Mouse (Mus musculus) hindbrain, embryonic 14.5 days (tissue): ENCODE measurements around the gene Catsperz. TPM values are rescaled to one million over a fixed set of nuclear protein-coding genes. Genes with fewer than 3 reads are reported as not detected.
A peak's percentile ranks its signal among the peaks of the same experiment; 100 is the strongest.

ENCODE experiments used
- ATAC-seq: fragments of 200-750 bp; cut with Nextera tagmentation; 2 replicates; pipeline ENCODE4 v1.8.0; 2017; ENCODE audit warnings: moderate number of reproducible peaks, mild to moderate bottlenecking, moderate TSS enrichment, moderate library complexity; ENCODE audit not compliant: low FRiP score
- DNase-seq: peaks from one replicate; pipeline ENCODE4 v3.0.0-alpha.2; 2015; ENCODE audit warnings: low spot score
- H3K27ac ChIP-seq: fragments of 300-500 bp; sonication (generic); 2 replicates; pipeline ENCODE4 v1.5.1; 2014; ENCODE audit warnings: mild to moderate bottlenecking, moderate library complexity
- H3K27me3 ChIP-seq: fragments of 300-500 bp; sonication (generic); 2 replicates; pipeline ENCODE4 v1.6.1; 2014; ENCODE audit warnings: mild to moderate bottlenecking, low read length, mixed read lengths; ENCODE audit not compliant: control insufficient read depth, insufficient read depth
- H3K36me3 ChIP-seq: fragments of 300-500 bp; sonication (generic); replicated peaks from 2 replicates; pipeline ENCODE4 v1.6.1; 2014; ENCODE audit not compliant: control insufficient read depth, insufficient read depth
- H3K4me1 ChIP-seq: fragments of 300-500 bp; sonication (generic); replicated peaks from 2 replicates; pipeline ENCODE4 v1.6.1; 2014; ENCODE audit warnings: antibody characterized with exemption, low read length, mixed read lengths; ENCODE audit not compliant: control insufficient read depth, insufficient read depth
- H3K4me2 ChIP-seq: fragments of 300-500 bp; sonication (generic); replicated peaks from 2 replicates; pipeline ENCODE4 v1.6.1; 2014; ENCODE audit warnings: mild to moderate bottlenecking, moderate library complexity
- H3K4me3 ChIP-seq: fragments of 300-500 bp; sonication (generic); replicated peaks from 2 replicates; pipeline ENCODE4 v1.5.1; 2014; ENCODE audit warnings: mild to moderate bottlenecking, low read length
- H3K9ac ChIP-seq: fragments of 300-500 bp; sonication (generic); 2 replicates; pipeline ENCODE4 v1.6.1; 2014
- H3K9me3 ChIP-seq: fragments of 300-500 bp; sonication (generic); 2 replicates; pipeline ENCODE4 v1.6.1; 2016; ENCODE audit warnings: low read length; ENCODE audit not compliant: control insufficient read depth
- WGBS: fragments of 180-500 bp; shearing (Covaris S2); extraction: QIAGEN DNeasy Blood & Tissue Kit; methylation state at CpG from one replicate; pipeline ENCODE4 v1.1.7; 2014; 5-methylcytosine and 5-hydroxymethylcytosine counted together
- polyA plus RNA-seq: library from polyadenylated mRNA; unstranded; fragments of >200 nt; fragmentation: Nextera tagmentation; extraction: Ambion mirVana; gene quantifications from 2 replicates; pipeline ENCODE4 v1.2.1, GENCODE M21; 2014

The Catsperz gene
- 1.7 and 2.3 TPM in 2 replicates for polyA plus RNA-seq

DNA sequence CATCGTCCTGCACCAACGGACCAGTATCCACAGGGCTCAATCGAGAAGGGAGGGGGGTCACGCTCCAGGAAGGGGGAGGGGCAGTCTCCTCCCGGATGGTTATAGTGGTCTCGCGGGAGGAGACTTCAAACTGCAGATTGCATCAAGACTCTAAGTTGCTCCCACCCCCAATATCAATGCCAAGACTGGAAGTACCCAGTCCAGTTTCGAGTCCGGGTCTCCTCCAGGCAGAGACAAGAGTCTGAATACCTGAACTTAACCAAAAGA lies at the start of gene Catsperz:
TSS of gene Catsperz (minus strand) at position 74 of the 267 bp plus-strand sequence.
- DNase-seq = no peak
- H3K4me2 ChIP-seq = peak within 1 kb of the TSS; percentile 20
- H3K27me3 ChIP-seq = peaks cover 75% of the 10 kb centered on the region
- ATAC-seq = no peak
- WGBS = 4% methylated on average over 9 of the region's 9 CpGs
- no peak within 1 kb of the TSS for H3K9ac ChIP-seq
- H3K27ac ChIP-seq = no peak within 1 kb of the TSS
- H3K36me3 ChIP-seq = no peaks in the 10 kb centered on the region
- H3K4me3 ChIP-seq = peak within 1 kb of the TSS; percentile 12
- peaks cover 18% of the 10 kb centered on the region for H3K4me1 ChIP-seq
- no peaks in the 10 kb centered on the region for H3K9me3 ChIP-seq

DNA sequence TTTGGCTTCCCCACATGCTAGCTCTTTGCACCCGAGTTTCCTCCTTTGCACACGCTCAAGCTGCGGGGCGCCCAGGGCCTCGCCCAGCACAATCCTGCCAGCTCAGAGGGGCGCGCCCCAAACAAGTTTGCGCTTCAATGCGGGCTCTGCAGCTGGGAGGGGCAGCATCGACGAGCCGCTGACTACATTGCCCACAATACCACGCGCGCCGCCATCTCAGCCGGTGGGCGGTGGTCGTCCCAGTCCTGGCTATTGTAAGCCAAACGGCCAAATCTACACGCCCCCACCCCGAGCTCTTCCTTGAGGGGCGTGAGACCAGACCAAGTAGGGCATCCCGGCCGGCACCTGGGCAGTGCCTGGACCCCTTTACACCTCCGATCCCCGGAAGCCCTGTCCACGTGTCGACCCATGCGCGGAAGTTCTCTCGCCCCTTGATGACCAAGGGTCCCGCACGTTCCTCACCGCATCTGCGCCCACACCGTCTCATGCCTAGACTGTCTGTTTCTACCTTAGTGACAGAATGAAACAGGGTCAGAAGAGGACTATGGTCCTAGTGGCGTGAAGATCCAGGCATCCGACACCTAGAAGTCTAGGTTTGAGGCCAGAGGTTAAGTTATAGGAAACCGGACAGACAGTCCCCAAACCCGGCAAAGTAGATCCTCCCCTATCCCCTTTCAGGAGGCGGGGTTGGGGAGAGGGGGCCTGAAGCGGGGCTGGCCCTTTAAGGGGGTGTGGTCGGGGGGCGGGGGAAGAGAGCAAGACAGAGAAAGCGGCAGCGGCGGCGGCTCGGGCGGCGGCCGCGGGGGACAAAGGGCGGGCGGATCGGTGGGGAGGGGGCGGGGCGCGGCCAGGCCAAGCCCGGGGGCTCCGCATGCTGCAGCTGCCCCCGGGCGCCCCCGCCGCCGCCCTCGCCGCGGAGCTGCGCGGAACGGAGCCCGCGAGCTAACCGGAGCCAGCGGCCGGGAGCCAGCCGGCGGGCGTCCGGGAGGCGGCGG lies 49.3 kb upstream of the Catsperz start, which contains the start of gene Ppp1r14b:
TSS of gene Ppp1r14b (plus strand) at position 758 of the 995 bp plus-strand sequence.
- Histone ChIP-seq H3K9me3 (no peaks in the 10 kb centered on the region), H3K4me2 (peak within 1 kb of the TSS; percentile 81), H3K9ac (peak within 1 kb of the TSS; percentile 80), H3K4me3 (peak within 1 kb of the TSS; percentile 66), H3K4me1 (peaks cover 30% of the 10 kb centered on the region), H3K27me3 (peaks cover 11% of the 10 kb centered on the region), H3K27ac (peak within 1 kb of the TSS; percentile 95), H3K36me3 (peaks cover 22% of the 10 kb centered on the region)
- ATAC-seq (peak; percentile 61), DNase-seq (peak; percentile 79)
- under 1% methylated on average over 75 of the region's 84 CpGs for WGBS

DNA sequence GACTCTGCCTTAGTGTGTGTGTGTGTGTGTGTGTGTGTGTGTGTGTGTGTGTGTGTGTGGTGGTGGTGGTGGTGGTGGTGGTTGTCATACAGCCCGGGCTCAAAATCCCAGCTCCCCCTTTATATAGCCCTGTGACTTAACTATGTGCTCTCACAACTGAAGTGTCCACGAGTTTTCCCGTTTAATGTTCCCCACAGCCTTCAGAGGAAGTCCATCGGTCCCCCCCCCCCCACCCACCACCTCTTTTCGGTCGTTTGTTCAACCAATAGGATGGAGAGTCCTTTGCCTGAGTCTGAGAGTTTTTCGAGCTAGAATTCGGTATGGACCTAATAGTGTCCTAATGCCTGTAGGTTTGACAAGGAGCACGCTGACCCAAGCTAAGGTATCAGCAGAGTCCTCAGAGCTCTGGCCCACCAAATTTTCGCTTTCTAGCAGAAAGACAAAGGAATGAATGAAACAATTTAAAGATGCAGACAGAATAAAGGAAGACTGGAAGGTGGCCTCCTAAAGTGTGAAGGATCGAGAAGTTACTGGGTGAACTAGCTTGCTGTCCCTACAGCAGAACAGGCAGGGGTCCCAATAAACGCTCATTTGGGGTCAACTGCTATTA lies 48.5 kb upstream of the Catsperz start:
- no peak for ATAC-seq
- Histone ChIP-seq H3K9me3 (no peaks in the 10 kb centered on the region), H3K4me1 (peaks cover 22% of the 10 kb centered on the region), H3K27ac (0 out of 2 replicates have a peak overlapping the region, but pooled peaks have one; percentile 95), H3K36me3 (peaks cover 21% of the 10 kb centered on the region), H3K4me3 (peak overlapping the region; percentile 66), H3K4me2 (peak overlapping the region; percentile 81), H3K9ac (peak overlapping the region; percentile 80), H3K27me3 (peaks cover 20% of the 10 kb centered on the region)
- 35% methylated on average over 12 of the region's 12 CpGs for WGBS
- no peak for DNase-seq

DNA sequence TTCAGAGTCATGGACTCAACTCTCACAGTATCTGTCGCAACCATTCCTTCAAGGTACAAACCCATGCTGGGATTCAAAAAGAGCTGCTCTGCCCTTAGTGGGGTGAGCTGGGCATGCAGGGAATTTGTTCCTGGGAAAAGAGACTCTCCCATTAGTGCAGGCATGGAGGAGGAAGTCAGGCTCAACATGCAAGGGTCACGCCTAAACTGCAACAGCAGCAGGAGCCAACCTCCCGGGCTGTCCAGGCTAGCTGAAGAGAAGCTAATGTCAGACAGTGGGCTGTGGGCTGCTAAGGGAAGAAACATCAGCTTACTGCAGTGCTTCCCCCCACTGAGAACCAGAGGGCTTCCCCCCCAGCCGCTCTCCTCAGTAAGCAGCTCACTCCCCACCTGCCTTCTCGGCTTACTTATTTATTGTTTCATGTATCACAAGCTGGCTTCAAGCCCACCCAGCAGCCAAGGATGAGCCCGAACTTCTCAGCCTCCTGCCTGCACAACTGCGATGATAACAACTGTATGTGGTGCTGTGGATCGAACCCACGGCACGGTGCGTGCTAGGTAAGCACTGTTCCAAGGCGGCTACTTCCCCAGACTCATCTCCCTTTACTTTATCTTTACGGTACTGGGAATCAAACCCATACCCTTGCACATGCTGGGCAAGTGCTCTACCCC lies 47.2 kb upstream of the Catsperz start:
- 80% methylated on average over 13 of the region's 13 CpGs for WGBS
- Histone ChIP-seq H3K4me1 (peaks cover 17% of the 10 kb centered on the region), H3K36me3 (peaks cover 8% of the 10 kb centered on the region), H3K27ac (no peak overlapping the region), H3K27me3 (peaks cover 23% of the 10 kb centered on the region), H3K4me2 (no peak overlapping the region), H3K9ac (no peak overlapping the region), H3K9me3 (no peaks in the 10 kb centered on the region), H3K4me3 (no peak overlapping the region)
- ATAC-seq (no peak), DNase-seq (no peak)

DNA sequence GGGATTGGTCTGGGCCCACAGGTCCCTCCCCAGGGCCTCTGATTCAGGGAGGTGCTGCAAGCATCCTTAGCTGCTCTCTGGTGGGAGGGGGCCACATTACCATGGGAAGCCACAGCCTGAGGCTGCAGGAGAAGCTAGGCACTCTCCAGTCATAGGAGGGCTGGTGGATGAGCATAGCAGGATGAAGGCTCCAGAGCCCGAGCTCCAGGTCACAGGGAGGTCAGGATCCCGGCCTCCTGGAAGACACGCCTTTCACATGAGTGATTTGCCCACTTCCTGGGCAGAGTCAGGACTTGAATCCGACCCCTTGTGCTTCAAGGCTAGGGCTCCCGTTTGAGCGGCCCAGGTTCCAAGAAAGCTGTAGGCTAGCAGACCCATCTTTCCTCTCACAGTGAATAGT lies 46.5 kb upstream of the Catsperz start:
- Histone ChIP-seq H3K27me3 (peaks cover 23% of the 10 kb centered on the region), H3K9me3 (no peaks in the 10 kb centered on the region), H3K4me1 (peaks cover 13% of the 10 kb centered on the region), H3K27ac (no peak overlapping the region), H3K36me3 (peaks cover 2% of the 10 kb centered on the region; the same call in 1 of the 2 replicates), H3K4me2 (no peak overlapping the region), H3K9ac (no peak overlapping the region), H3K4me3 (no peak overlapping the region)
- no peak for ATAC-seq
- WGBS = 46% methylated on average over 6 of the region's 6 CpGs
- no peak for DNase-seq

DNA sequence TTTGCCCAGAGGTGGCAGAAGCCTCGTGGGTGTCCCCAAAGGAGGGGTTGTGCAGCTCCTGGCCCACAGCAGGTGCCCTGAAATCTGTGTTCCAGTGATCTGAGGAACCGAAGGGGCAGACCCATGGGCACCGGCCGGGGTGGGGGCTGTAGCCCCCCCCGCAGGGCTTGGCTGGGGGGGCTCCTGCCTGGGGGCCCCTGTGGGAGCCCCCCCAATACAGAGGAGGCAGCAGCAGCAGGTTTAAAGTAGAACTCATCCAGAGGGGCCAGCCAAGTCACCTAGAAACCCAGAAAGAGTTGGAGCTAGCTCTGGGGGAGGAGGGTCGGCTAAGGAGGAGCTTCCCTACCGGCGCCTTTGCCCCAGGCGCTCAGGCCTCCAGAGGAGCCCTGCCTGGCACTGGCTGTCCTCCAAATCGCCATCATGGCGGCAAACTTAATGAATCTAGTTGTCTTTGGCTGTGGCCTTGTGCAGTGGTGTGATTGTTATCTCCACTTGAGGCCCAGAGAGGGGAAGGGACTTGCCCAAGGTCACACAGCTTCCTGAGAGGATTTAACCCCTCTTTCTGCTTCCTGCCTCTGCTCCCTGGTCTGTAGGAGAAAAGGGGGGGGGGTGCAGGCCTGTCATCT lies 45.4 kb upstream of the Catsperz start:
- Histone ChIP-seq H3K4me2 (peak overlapping the region; percentile 47; the same call in 1 of the 2 replicates), H3K4me3 (no peak overlapping the region), H3K27ac (no peak overlapping the region), H3K9ac (peak overlapping the region; percentile 20; the same call in 1 of the 2 replicates), H3K27me3 (peaks cover 23% of the 10 kb centered on the region), H3K9me3 (no peaks in the 10 kb centered on the region), H3K4me1 (peaks cover 9% of the 10 kb centered on the region), H3K36me3 (no peaks in the 10 kb centered on the region)
- 18% methylated on average over 11 of the region's 11 CpGs for WGBS
- ATAC-seq = no peak
- no peak for DNase-seq

DNA sequence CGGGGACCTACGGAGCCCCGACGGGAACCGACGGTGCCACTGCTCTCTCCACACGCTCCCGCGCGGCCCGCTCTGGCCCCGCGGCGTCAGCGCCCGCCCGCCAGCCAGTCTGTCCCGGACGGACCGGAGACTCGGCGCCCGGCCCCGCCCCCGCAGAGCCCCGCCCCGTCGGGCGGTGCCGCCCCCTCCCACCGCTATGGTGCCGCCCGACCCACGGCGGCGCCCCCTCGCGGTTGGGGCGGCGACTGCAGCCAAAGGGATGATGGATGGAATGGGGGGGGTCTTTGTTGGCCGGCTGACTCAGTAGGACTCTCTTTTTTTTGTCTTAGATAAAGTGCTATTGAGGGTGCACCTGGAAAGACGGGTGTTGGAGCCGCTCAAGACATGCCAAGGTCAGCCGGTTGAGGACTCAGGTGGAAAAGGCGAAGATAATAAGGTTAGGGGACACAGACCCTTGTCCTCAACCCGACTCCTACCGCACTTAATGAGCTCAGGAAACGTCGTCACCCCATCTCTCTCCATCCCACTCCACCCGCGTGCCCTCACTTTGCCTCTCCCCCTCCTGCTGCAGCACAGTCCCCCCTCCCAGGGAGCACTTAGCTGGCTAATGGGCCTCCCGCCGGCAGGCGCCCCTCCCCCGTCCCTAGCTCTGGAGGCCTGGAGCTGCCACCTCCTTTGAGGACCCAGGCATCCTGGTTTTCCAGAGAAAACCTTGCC lies 44.6 kb upstream of the Catsperz start:
- no peak overlapping the region for H3K27ac ChIP-seq
- peak overlapping the region; percentile 47 for H3K4me2 ChIP-seq
- peak; percentile 45 for DNase-seq
- peak overlapping the region; percentile 39 for H3K4me3 ChIP-seq
- peaks cover 9% of the 10 kb centered on the region for H3K4me1 ChIP-seq
- no peaks in the 10 kb centered on the region for H3K36me3 ChIP-seq
- peaks cover 23% of the 10 kb centered on the region for H3K27me3 ChIP-seq
- H3K9me3 ChIP-seq = no peaks in the 10 kb centered on the region
- peak overlapping the region; percentile 52 for H3K9ac ChIP-seq
- ATAC-seq = peak; percentile 6; the same call in 1 of the 2 replicates
- WGBS = 2% methylated on average over 55 of the region's 55 CpGs

DNA sequence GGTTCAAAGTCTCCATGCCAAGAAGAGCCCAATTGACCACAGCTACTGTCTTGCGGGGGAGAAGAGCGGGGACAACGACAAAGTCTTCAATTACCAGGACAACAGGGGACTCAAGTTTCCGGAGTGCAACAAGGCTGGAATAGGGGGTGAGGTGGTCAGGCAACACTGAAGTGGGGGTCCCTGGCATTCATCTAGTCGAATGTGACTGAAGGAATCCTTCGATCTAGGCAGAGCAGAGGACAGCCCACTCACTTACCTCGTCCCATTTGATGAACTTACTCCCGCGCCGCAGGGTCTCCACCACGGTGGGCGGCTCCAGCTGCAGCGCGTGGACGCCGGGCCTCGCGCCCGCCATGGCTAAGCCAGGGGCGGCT lies 44.1 kb upstream of the Catsperz start:
- no peak overlapping the region for H3K27ac ChIP-seq
- no peak for ATAC-seq

More for the DNA sequence above, 44.1 kb upstream of the Catsperz start:
- H3K27me3 ChIP-seq = peaks cover 23% of the 10 kb centered on the region
- WGBS = under 1% methylated on average over 20 of the region's 20 CpGs
- no peak for DNase-seq
- H3K4me2 ChIP-seq = peak overlapping the region; percentile 47
- peak overlapping the region; percentile 52 for H3K9ac ChIP-seq
- no peaks in the 10 kb centered on the region for H3K9me3 ChIP-seq
- peaks cover 9% of the 10 kb centered on the region for H3K4me1 ChIP-seq
- peak overlapping the region; percentile 39 for H3K4me3 ChIP-seq
- H3K36me3 ChIP-seq = no peaks in the 10 kb centered on the region
